Mouse (Mus musculus): ENCODE measurements around the gene Tmco4. TPM values are rescaled to one million over a fixed set of nuclear protein-coding genes. Genes with fewer than 3 reads are reported as not detected.
A peak's percentile ranks its signal among the peaks of the same experiment; 100 is the strongest.

Gene Tmco4
- polyA plus RNA-seq, 1 experiment from 2014 or later: 10.2 TPM

DNA sequence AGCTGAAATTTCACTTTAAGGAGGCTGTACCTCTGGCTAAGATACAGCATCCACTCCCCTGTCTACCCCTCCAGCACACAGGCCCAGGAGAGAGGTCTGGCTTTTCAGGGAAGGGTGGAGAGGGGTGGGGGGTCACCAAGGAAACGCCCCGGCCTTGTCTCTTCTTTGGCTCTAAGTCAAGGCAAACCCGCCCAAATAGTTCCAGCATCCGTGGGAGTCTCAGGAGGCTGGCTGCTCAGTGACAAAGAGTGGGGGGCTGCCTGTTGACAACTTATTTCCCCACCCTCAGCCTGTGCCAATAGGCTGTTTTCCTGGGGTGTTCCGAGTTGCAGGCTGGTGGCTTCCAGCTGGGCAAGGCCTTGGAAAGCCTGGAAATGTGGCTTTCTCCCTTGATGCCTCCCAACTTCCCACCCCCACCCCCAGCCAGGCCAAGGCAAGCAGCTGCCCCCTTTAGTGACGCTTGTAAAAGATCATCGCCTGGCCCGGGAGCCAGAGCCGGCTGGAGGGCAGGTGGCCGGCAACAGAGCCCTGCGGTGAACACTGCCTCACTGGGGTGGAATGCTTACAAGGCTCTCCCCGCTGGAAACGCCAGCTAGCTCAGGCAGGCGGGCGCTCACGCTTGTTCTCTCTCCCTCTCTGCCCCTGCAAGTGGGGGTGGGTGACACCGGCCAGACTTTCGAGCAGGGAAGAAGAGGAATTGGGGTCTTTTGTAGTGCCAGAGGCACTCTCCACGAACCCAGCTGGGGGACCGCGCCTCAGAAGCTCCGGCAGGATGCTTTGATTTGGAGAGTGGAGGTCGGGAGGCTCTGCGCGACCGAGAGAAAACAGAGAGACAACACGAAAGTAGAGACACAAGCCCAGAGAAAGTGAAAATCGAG, 119.0 kb downstream of the Tmco4 start:
- H3K9ac ChIP-seq (ENCODE audit: low read depth, low read length): peak overlapping the region; percentile 78
- ATAC-seq (replicated peaks; ENCODE audit: low FRiP score, low read depth) (no peak), DNase-seq (ENCODE audit: low spot score) (peak; percentile 58)
- peak overlapping the region; percentile 98 for H3K4me2 ChIP-seq (ENCODE audit: low read length)
- no peaks in the 10 kb centered on the region for H3K27me3 ChIP-seq (ENCODE audit: insufficient read depth, low read length)
- H3K9me3 ChIP-seq (replicated peaks; ENCODE audit: low read length): no peaks in the 10 kb centered on the region
- no peaks in the 10 kb centered on the region for H3K36me3 ChIP-seq (ENCODE audit: insufficient read depth, low read length)
- TF ChIP-seq CTCF (IDR thresholded peaks at IDR 0.05; ENCODE audit: low read depth): no peak
- WGBS: 5% methylated on average over 28 of the region's 28 CpGs
- H3K4me3 ChIP-seq (replicated peaks; ENCODE audit: low read depth, low read length): peak overlapping the region; percentile 67
- no peak overlapping the region for H3K27ac ChIP-seq
- H3K4me1 ChIP-seq (replicated peaks; ENCODE audit: insufficient read depth, low read length): peaks cover 11% of the 10 kb centered on the region; the same call in 1 of the 2 replicates

DNA sequence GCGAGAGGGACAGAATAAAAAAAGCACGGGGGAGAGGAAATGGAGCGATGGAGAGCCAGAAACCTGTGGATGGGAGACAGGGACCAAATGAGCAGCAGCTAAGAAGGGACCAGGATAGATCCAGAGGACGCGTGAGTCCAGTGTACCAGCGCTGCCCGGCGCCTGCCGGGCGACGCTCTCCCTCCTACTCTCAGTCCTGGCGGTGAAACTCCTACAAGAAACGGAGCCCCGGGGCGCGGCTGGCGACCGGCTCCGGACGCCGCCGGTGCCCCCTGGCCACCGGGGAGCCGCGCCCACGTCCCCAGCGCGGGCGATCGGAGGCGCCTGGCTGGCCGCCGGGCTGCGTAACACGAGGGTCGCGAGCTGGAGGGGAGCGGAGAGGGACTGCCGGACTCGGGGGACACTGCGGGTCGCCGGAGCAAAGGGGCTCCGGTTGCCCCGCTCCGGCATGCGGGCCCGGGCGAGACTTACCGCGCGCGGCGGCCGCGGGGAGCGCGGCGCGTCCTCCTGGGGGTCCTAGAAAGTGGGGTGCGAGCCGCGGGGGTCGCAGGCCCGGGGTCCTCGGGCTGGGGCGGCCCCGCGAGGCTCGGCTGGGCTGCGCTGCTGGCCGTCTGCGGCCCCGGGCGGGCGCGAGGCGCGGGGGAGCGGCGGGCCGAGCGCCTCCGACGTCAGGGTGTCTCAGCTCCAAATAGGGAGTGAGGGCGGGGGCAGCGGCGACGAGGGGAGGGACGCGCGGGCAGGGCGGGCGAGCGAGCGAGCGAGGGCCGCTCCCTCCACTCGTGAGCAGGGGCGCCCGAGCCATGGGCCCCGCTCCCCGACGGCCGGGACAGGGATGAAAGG, 119.9 kb downstream of the Tmco4 start, which contains the start of gene Nbl1:
Gene Nbl1, minus strand, starts transcription at position 638 of the 840 bp plus-strand sequence.
- H3K9me3 ChIP-seq (replicated peaks; ENCODE audit: low read length): no peaks in the 10 kb centered on the region
- no peaks in the 10 kb centered on the region for H3K36me3 ChIP-seq (ENCODE audit: insufficient read depth, low read length)
- DNase-seq (ENCODE audit: low spot score): peak; percentile 68
- H3K9ac ChIP-seq (ENCODE audit: low read depth, low read length): peak within 1 kb of the TSS; percentile 78
- peak; percentile 50; the same call in 1 of the 2 replicates for ATAC-seq (replicated peaks; ENCODE audit: low FRiP score, low read depth)
- no peak for TF ChIP-seq CTCF (IDR thresholded peaks at IDR 0.05; ENCODE audit: low read depth)
- no peaks in the 10 kb centered on the region for H3K27me3 ChIP-seq (ENCODE audit: insufficient read depth, low read length)
- H3K4me2 ChIP-seq (ENCODE audit: low read length): peak within 1 kb of the TSS; percentile 98
- peaks cover 11% of the 10 kb centered on the region; the same call in 1 of the 2 replicates for H3K4me1 ChIP-seq (replicated peaks; ENCODE audit: insufficient read depth, low read length)
- peak within 1 kb of the TSS; percentile 67 for H3K4me3 ChIP-seq (replicated peaks; ENCODE audit: low read depth, low read length)
- under 1% methylated on average over 98 of the region's 105 CpGs for WGBS
- H3K27ac ChIP-seq: peak within 1 kb of the TSS; percentile 19; the same call in 1 of the 2 replicates

- Histone ChIP-seq H3K9me3 (replicated peaks; ENCODE audit: low read length) (no peaks in the 10 kb centered on the region), H3K36me3 (ENCODE audit: insufficient read depth, low read length) (no peaks in the 10 kb centered on the region), H3K27ac (no peak overlapping the region), H3K4me1 (replicated peaks; ENCODE audit: insufficient read depth, low read length) (peaks cover 11% of the 10 kb centered on the region; the same call in 1 of the 2 replicates), H3K9ac (ENCODE audit: low read depth, low read length) (no peak overlapping the region), H3K27me3 (ENCODE audit: insufficient read depth, low read length) (no peaks in the 10 kb centered on the region), H3K4me2 (ENCODE audit: low read length) (peak overlapping the region; percentile 98), H3K4me3 (replicated peaks; ENCODE audit: low read depth, low read length) (peak overlapping the region; percentile 67)
- ATAC-seq (replicated peaks; ENCODE audit: low FRiP score, low read depth): no peak
- WGBS: 25% methylated on average over 13 of the region's 13 CpGs
- no peak for TF ChIP-seq CTCF (IDR thresholded peaks at IDR 0.05; ENCODE audit: low read depth)
- no peak for DNase-seq (ENCODE audit: low spot score)
These were observed 120.5 kb downstream of the Tmco4 start for GRCm38 (mm10) chr4:139093196-139093530.

DNA sequence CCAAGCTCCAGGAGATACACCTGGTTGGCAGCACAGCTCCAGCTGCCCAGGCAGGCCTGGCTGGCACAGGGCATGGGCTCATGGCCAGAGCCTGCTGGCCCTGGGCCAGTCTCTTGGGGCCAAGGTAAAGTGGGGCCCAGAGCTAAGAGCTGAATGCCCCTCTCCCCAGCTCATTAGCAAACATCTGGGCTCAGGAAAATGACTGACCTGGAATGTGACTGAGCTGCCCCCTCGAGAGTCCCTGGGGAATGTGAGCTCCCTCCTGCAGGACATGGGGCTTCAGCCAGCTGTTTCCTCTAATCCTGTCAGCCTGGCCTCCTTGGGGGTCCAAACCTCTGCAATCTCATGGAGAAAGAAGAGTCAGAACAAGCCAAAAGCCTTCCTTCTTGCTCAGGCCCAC, 122.7 kb downstream of the Tmco4 start:
- no peak for TF ChIP-seq CTCF (IDR thresholded peaks at IDR 0.05; ENCODE audit: low read depth)
- peak; percentile 39 for DNase-seq (ENCODE audit: low spot score)

GRCm38 (mm10) chr4:139096201-139096600, 123.5 kb downstream of the Tmco4 start:
- Histone ChIP-seq H3K27me3 (ENCODE audit: insufficient read depth, low read length) (no peaks in the 10 kb centered on the region), H3K4me2 (ENCODE audit: low read length) (no peak overlapping the region), H3K9ac (ENCODE audit: low read depth, low read length) (no peak overlapping the region), H3K36me3 (ENCODE audit: insufficient read depth, low read length) (no peaks in the 10 kb centered on the region), H3K4me3 (replicated peaks; ENCODE audit: low read depth, low read length) (no peak overlapping the region), H3K4me1 (replicated peaks; ENCODE audit: insufficient read depth, low read length) (peaks cover 8% of the 10 kb centered on the region; the same call in 1 of the 2 replicates), H3K9me3 (replicated peaks; ENCODE audit: low read length) (no peaks in the 10 kb centered on the region), H3K27ac (no peak overlapping the region)
- WGBS: 22% methylated on average over 5 of the region's 5 CpGs
- TF ChIP-seq CTCF (IDR thresholded peaks at IDR 0.05; ENCODE audit: low read depth): no peak
- no peak for ATAC-seq (replicated peaks; ENCODE audit: low FRiP score, low read depth)
- peak; percentile 63 for DNase-seq (ENCODE audit: low spot score)

More for the DNA sequence above, 122.7 kb downstream of the Tmco4 start:
- WGBS: 17% methylated on average over 1 of the region's 1 CpGs
- Histone ChIP-seq H3K4me1 (replicated peaks; ENCODE audit: insufficient read depth, low read length) (peaks cover 11% of the 10 kb centered on the region; the same call in 1 of the 2 replicates), H3K9ac (ENCODE audit: low read depth, low read length) (no peak overlapping the region), H3K9me3 (replicated peaks; ENCODE audit: low read length) (no peaks in the 10 kb centered on the region), H3K4me3 (replicated peaks; ENCODE audit: low read depth, low read length) (no peak overlapping the region), H3K27ac (no peak overlapping the region), H3K27me3 (ENCODE audit: insufficient read depth, low read length) (no peaks in the 10 kb centered on the region), H3K36me3 (ENCODE audit: insufficient read depth, low read length) (no peaks in the 10 kb centered on the region), H3K4me2 (ENCODE audit: low read length) (no peak overlapping the region)
- no peak for ATAC-seq (replicated peaks; ENCODE audit: low FRiP score, low read depth)

GRCm38 (mm10) chr4:139100326-139100725, 127.6 kb downstream of the Tmco4 start:
- no peaks in the 10 kb centered on the region for H3K4me1 ChIP-seq (replicated peaks; ENCODE audit: insufficient read depth, low read length)
- H3K4me3 ChIP-seq (replicated peaks; ENCODE audit: low read depth, low read length): no peak overlapping the region
- WGBS: 91% methylated on average over 8 of the region's 8 CpGs
- no peaks in the 10 kb centered on the region for H3K27me3 ChIP-seq (ENCODE audit: insufficient read depth, low read length)
- H3K9me3 ChIP-seq (replicated peaks; ENCODE audit: low read length): no peaks in the 10 kb centered on the region
- DNase-seq (ENCODE audit: low spot score): no peak
- no peak overlapping the region for H3K27ac ChIP-seq
- H3K9ac ChIP-seq (ENCODE audit: low read depth, low read length): no peak overlapping the region
- ATAC-seq (replicated peaks; ENCODE audit: low FRiP score, low read depth): no peak
- no peak for TF ChIP-seq CTCF (IDR thresholded peaks at IDR 0.05; ENCODE audit: low read depth)
- peaks cover 7% of the 10 kb centered on the region; the same call in 1 of the 2 replicates for H3K36me3 ChIP-seq (ENCODE audit: insufficient read depth, low read length)
- no peak overlapping the region for H3K4me2 ChIP-seq (ENCODE audit: low read length)
